Mouse (Mus musculus) cerebral cortex, adult 2 months (tissue): ENCODE results near the gene Brsk2.

ENCODE experiments used
- WGBS: fragments of 180-500 bp; shearing (Covaris S2); methylation state at CpG from one replicate; pipeline ENCODE4 v1.1.7; 2018; 5-methylcytosine and 5-hydroxymethylcytosine counted together

Brsk2 gene

DNA sequence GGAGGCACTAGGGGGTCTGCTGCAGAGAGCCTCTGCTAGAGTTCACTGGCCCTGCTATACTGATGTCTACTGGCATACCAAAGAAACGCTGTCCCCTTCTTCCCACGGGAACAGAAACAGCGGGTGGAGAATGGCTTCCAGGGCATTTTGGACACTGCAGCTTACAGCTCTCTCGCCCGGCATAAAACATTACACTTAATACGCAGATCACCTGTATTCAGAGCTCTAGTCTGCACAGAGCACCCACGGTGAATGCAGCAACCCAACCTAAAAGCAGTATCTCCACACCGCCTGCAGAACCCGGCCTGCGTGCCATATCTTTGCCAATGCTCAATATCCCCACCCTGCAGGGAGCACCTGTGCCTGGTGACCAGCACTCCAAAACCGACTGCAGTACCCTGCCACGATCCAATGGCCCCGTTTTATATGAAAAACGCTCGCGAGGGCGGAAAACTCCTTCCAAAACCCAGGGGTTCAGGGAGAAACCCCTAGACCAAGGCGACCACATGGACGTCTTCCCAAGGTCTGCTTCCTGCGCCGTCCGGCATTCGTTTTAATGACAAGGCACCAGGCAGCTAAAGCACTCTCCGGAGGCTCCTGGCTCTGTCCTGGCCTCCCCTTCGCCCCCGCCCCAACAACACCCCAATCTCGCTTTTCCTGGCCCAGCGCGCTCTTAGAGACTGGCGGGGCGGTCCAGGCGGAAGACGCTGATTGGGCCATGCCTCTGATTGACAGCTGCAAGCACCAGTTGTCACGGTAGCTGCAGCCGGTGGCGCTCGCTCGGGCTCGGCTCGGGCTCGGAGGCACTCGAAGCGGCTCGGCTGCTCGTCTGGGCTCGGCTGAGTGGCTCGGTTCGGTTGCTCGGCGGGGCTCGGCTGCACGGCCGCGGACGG lies at the start of gene Brsk2:
TSS of gene Brsk2 (plus strand) at position 846 of the 893 bp plus-strand sequence.
- WGBS: 2% methylated on average over 55 of the region's 55 CpGs

DNA sequence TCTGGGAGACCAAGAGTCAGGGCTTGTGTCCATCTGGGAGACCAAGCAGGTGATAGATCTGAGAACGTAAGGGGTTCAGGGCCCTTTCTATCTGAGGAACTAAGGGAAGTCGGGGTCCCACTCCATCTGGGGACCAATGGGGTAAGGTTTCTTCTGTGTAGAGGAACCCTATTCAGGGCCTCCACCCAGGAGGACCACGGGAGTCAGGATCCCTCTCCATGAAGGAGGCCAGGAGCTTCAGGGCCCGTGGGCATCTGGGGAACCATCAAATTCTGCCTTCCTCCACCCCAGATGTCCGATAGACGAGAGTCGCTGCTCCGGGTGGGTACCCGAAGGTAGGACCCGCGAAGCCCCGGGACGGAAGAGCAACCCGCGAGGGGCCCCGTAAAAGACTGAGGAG lies 47.7 kb upstream of the Brsk2 start:
- under 1% methylated on average over 16 of the region's 16 CpGs for WGBS

DNA sequence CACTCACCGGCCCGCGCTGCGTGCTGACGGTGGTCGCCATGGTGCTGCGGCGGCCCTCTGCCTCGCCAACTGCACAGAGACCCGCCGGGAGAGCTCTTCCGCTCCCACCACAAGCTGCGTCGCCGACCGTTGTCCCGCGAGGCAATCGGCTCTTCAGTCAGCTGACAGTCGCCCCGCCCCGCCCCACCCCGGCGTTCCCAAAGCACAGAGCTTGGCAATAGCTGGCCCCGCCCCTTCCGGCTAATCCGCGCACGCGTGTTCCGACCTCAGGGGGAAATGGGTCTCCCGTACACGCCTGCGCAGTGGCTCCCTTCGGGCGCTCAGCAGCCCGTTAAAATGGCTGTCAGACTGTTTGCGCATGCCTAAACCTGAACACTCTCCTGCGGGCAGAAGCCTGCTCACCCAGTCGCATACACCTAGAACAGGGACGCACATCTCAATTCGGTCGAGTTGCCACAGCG lies 47.3 kb upstream of the Brsk2 start:
- under 1% methylated on average over 44 of the region's 44 CpGs for WGBS

DNA sequence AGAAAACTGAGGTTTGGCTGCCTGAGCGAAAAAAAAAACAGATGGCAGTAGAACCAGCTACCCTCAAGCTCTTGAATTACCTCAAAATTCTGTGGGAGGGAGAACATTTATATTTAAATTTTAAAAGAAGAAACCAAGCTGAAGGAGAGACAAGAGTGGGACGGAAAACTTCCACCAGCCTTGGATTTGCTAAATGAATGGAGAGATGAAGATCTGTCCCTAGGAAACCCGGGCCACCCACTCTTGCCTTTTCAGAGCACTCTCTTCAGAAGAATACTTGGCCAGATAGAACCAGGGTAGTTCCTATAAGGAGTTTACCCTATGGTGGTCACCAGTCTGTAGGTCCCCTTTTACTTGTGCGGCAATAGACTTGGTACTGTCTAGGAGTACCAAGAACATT lies 46.8 kb upstream of the Brsk2 start:
- WGBS: 36% methylated on average over 4 of the region's 4 CpGs

DNA sequence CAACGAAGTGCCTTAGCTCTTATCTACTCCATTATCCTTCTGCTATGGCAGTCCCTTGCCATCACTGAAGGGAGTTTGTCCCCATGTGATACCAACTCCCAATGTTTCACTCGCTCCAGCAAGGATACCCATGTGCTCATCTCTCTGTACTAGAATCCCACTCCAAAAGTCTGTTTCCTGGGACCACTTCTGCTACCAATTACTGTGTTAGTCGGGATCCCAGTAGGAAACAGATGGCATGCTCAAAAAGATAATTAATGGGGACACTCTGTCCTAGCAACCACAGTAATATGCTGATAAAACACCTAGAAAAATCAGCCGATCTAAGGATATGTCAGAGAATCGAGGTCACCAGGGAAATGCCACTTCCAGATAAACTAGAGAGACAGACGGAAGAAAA lies 41.0 kb upstream of the Brsk2 start:
- 71% methylated on average over 6 of the region's 6 CpGs for WGBS

DNA sequence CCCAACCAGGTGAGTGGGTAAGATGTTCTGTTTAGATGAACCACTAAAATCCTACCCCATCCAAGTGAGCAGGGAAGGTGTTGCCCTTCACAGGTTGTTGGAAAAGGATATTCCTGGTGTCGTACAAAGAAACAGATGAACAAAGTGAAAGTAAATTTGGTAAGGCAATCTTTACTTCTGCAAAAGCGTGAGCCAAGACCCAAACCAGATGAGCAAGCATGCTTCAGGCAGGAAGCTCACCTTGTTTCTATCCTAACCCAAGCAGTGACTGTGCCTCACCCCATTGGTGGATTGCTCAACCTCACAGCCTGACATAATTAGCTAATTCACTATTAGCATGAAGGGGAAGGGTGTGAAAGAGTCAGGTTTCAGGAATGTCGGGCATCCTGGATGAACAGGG lies 38.2 kb upstream of the Brsk2 start:
- WGBS: 79% methylated on average over 3 of the region's 3 CpGs

DNA sequence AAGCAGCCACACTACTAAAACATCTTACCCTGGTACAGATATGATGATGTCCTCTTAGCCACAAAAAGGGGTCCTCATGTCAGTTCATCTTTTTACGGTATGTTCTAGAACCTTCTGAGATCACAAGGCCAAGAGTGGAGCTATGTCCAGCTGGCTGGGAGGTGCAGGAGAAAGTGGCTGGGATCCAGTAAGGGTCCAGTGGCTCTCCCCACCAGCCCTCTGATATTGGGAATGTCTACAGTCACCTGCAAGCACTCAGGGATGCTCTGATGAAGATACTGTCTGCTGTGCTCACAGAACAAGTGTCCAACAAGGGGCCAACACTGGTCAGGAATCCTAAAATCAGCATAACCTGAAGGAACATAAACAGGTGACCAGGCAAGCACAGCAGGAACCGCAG lies 31.1 kb upstream of the Brsk2 start, which contains the start of gene Tollip:
TSS of gene Tollip (minus strand) at position 101 of the 400 bp plus-strand sequence.
- WGBS: 92% methylated on average over 2 of the region's 2 CpGs

DNA sequence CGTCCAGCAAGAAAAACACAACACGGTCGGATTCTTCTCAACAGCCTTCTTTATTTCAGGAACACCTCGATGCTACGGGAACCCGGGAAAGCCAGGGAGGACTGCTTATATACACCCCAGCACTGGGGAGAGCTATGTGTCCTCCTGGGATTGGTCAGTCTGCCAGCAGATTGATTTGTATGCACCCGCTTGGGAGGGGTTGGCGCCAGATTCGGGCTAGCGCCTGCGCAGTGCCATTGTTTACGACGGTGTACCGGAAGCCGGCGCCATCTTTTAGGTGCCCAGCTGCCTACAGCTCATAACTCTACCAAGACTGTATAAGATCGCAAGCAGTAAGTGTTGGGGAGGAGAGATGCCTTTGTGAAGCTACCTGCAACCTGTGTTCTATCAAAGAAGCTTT lies 25.4 kb upstream of the Brsk2 start:
- WGBS: 90% methylated on average over 17 of the region's 17 CpGs

DNA sequence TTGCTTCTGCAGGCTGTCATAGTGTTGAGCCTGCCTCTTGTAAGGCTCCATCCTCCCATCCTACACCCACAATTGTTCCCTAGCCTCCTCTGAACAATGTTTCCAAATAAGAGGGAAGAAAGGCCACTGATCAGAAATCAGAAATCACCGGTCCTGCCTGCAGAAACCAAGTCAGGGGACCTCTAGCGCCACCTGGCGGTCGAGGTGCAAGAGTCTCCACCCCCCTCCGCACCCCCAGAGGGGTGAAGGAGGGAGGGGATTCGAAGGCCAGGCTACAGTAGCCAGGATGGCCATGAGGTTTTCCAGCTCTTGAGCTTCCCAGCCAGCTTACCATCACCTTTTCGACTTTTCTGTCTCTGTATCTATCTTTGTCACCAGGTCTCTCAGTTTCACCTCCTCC lies 24.6 kb upstream of the Brsk2 start:
- WGBS: 5% methylated on average over 7 of the region's 7 CpGs

DNA sequence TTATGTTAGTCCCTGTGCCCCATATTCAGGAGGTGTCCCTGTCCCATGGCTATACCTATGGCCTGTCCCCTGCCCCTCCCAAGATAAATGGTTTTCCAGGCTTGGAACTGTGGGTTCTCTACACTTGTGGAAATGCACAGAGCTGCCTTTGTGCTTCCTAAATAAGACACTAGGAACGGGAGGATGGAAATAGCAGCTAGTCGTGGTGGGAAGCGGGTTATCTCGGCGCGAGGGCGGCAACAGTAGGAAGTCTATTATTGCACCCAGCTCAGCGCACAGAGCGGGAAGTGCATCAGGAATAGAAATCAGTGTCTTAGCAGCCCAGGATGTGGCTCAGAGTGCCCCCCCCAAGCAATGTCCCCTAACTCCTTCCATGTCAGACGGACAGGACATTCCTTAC lies 20.9 kb upstream of the Brsk2 start:
- 37% methylated on average over 10 of the region's 10 CpGs for WGBS

DNA sequence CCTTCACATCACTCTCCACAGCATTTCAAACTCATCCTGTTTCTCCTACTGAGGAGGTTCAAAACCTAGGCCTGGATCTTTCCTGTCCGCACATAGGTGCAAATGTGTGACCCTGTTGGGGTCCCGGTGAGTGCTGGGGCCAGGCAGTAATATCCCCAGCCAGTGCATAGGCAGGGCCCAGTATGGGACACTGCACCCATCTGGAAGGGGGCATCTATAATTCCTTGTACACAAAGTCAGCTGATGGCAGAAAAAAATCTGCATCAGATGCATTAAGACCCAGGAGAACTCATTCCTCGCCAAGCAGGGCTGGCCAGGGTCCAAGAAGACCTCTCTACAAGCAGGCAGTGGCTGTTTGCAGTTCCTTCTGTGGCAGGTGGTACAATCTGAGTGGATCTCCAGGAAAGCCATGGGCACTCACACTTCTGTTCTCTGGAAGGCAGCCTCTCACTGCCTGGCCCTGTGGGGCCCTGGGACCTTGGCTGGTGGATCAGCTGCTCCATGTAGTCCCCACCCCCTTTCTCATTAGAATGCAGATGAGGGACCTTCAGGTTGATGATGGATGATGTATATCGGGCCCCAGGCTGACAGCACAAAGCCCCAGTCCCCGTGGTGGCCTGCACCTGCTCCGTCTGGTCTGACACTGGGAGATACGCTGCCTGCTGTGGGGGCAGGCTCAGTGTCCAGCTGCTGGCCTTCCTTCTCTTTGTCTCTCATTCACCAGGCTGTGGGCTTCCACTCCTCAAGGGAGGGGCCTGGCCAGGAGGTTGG lies 15.2 kb upstream of the Brsk2 start:
- WGBS: 69% methylated on average over 7 of the region's 7 CpGs

DNA sequence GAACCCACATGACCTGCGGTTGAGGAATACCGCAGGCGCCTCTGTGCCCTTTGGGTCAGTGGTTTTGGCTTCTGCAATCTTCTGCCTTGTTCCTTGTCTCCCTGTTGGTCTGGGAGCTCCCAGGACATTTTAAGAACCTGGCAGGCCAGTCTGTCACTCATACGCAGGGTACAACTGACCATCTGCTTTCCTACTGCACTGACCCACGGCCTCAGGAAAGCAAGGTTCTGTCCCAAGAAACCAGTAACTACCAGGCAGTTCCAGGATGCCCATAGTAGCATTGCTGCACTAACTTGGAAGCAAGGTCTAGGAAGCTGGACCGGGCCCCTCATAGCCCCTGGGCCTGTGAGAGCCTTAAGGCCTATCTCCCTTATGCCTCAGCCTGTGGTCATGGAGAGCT lies 14.6 kb upstream of the Brsk2 start:
- 96% methylated on average over 6 of the region's 6 CpGs for WGBS

DNA sequence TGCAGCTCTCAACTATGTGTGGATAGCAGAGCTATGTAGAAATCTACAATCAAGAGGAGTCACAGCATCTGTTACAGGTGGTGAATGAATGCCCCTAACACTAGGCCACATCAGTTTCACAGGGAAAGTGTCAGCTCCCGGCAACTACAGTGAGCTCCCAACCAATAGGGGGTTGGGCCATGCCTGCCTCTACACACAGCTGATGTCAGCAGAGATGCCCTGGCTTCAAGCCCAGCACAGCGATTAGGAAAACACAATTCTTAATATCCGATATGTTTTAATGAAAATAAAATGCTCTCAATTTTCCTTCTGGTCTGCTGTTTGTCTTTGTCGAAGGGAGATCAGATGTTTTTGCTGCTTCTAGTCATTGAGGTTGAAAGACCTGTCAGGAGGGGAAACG lies 6.1 kb upstream of the Brsk2 start:
- 55% methylated on average over 5 of the region's 5 CpGs for WGBS

DNA sequence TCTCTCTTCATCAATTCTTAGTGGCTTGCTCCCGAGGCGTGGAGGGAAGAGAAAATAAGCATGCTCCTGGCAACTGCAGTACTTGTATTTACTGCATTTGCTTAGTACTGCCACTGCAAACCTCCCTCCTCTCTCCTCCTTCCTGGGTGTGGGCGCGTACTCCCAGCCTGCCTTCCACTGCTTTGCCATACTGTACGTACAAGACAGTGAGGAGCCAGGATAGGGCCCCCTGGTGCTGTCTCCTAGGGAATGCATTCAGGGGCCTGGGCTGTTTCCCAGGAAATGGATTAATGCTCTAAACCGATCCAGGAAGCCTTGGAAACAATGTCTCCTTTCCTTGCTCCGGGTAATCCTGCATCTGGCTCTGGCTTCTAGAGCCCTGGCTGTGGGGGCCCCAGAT lies 3.6 kb upstream of the Brsk2 start:
- 11% methylated on average over 7 of the region's 7 CpGs for WGBS

DNA sequence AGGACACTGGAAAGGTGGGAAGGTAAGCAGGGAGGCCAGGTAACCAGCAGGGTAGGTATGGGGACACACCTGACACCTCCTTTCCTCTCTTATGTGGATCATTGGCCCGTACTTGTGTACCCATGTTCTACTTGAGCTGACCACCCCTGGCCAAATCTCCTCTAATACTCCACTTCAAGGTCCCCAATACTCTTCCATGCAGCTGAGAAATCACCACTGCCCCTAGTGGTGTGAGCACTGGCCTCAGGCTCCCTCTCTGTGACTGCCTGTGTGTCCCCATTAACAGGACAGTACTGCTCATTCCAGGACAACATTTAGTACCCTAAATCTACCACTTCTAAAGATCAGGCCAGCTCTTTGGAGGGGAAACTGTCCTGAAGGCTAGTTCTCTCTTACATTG lies 1.5 kb upstream of the Brsk2 start:
- WGBS: 85% methylated on average over 1 of the region's 1 CpGs

DNA sequence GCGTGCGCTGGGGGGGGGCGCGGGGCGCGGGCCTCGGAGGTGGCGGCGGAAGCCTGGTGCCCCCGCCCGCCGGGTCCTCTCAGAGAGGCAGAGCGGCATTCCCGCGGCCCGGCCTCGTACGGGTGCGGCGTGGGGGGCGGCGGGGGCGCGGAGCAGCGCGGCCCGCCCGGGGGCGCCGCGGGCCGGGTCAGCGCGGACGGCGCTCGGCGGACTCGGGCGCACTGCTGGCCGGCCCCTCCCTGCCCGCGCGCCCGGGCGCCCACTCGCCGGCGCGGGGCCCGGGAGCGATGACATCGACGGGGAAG lies 200 bp downstream of the Brsk2 start:
- 1% methylated on average over 54 of the region's 54 CpGs for WGBS

DNA sequence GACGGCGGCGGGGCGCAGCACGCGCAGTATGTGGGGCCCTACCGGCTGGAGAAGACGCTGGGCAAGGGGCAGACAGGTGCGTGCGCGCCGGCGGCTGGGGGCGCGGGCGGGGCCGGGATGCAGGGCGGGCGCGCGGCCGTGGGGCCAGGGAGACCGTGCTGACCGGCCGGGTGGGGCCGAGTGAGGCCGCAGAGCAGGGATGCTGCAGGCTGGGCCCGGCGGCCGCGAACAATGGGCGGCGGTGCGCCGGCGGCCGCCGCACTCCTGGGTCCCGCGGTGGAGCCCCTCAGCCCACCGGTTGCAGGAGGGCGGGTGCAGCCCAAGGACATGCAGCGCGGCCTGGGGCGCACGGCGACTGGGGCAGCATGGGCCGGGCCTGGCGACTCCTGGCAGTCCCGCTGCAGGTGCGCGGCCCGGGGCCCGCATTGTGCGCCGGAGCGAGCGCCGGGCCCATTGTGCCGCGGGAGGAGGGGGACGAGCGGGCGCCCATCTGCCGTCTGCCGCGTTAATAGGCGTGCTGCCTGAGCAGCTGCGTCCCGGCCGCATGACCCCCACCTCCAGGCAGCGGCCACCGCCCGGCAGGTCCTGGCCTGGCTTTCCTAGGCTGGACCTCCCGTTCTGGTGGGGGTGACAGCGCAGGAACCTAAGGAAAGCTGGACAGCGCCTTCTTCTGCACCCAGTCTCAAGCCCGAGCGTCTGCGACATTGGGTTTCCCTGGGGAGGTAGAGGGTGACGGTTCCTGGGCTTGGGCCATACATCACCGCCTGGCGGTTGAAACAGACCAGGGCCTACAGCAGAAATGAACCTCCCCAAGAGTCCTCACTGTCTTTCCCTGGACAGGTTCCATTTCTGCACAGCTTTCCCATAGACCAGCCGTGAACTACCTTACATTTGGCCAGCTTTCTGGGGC lies 808 bp downstream of the Brsk2 start:
- WGBS: 1% methylated on average over 78 of the region's 84 CpGs

DNA sequence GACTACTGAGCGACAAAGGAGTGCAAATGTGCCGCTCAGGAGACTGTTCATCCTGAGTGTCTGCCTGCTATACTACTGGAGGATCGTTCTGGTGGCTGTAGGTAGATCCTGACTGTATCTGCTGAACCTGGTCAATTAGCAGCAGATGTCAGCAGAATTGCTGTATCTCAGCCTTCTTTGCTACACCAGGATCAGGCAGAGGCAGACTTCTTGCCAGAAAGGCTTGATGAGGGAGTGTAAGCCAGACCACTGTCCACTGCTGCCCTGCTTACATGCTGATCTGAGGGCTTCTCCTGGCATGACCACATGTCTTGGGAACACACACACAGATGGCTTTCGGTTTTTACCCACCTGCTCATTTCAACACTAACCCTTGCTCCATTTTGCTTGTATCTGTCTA lies 2.3 kb downstream of the Brsk2 start:
- WGBS: 78% methylated on average over 4 of the region's 4 CpGs

DNA sequence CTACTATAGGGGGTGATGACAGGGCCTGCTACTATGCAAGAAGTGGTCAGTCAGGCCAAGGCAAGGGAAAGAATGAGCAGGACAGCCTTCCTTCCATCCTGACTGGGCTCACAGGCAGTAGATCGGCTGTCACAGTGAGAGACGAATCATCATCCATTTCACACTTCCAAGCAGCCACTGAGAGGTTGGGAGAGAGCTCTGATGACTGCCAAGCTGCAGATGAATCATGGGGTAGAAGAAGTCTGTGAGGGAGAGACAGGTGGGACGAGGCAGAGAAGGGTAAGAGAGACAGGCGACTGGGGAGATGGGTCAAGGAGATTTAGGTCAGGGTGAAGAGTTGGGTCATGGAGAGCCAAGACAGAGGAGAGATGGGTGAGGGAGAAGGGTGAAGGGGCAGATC lies 3.4 kb downstream of the Brsk2 start:
- 30% methylated on average over 4 of the region's 4 CpGs for WGBS

DNA sequence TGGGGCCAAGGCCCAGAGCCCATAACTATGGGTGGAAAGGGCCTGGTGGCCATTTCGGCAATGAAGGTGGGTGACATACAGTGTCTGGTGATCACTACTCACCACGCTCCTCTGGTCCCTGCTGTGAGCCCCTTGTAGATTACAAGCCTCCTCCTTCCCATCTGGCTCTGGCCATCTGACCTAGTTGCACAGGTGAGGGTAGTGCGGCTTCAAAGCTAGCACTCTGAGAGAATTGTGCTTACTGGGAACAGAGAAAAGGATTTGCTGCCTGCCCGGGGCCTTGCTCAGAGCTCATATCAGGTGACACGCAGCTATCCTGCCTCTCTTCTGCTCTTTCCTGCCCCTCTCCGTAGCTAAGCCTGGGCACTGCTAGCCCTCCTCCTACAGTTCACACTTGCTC lies 4.1 kb downstream of the Brsk2 start:
- 42% methylated on average over 6 of the region's 6 CpGs for WGBS

DNA sequence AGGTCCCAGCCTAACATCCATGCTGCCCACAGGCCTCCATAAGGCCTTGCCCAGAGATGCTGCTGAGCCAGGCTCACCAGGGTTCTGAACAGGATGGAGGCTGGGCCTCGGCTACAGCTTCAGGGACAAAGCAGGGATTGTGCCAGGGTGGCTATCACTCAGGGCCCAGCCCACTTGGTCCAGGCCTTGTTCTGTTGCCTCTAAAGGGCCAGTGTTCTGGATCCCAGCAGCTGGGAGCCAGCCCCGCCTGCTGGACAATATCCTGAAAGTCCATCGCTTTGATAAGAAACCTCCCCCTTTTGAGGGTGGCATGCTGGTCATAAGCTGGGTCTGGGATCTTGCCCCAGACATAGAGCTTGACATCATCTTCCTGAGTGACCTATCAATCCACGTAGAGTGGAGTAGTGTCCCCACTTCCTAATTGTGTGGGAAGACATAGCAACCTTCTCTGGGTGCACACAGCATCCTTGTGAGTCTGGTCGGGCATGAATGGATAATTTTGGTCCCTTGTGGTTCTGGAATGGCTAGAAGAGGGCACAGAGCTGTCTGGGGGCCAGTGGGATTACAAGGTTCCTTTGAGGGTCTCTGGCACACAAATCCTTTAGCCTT lies 6.1 kb downstream of the Brsk2 start:
- WGBS: 32% methylated on average over 5 of the region's 5 CpGs

DNA sequence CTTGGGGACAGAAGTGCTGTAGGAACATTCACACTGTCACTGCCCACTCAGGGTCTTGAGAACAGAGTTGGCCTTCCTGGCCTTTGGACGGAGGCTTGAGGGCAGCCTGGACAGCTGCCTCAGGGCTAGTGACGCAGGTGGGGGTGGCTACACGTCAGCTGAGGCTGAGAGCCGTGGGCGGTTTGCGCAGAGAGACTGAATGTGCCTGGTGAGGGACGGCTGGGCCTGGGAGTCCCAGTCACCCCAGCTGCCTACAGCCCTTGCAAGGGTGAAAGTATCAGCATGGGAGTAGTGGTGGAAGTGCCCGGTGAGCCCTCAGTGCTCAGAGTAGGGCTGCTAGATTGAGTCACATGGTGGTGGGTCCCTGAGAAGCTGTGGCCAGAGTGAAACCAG lies 6.6 kb downstream of the Brsk2 start:
- WGBS: 31% methylated on average over 8 of the region's 8 CpGs
